8 mouse cellular contexts compared by ENCODE assay signal in genomic region chr7:30563117-30563905, GRCm38 (mm10). TPM values are rescaled to one million over a fixed set of nuclear protein-coding genes. Genes with fewer than 3 reads are reported as not detected.
DNase-seq lines count a peak whose midpoint lies in the region; ATAC-seq lines count a peak whose summit lies in the region.

TSS of gene U2af1l4 (plus strand) at chr7:30563301.
TSS of gene Gm49396 (plus strand) at chr7:30563344.
TSS of gene Psenen (minus strand) at chr7:30563627.

- peak; percentile 85 for ATAC-seq in hindbrain, embryonic 11.5 days (ENCODE audit: low FRiP score)

- H3K36me3 ChIP-seq in hindbrain, embryonic 11.5 days (ENCODE audit: control insufficient read depth, insufficient read depth, low read length): no peaks in the 10 kb centered on the region

- peak within 1 kb of the TSS; percentile 81 for H3K9ac ChIP-seq in hindbrain, embryonic 11.5 days (ENCODE audit: low read depth, low read length)

- H3K9me3 ChIP-seq in hindbrain, embryonic 11.5 days (ENCODE audit: control insufficient read depth, low read length): no peaks in the 10 kb centered on the region

- DNase-seq in Muller cell, postnatal 12 days (ENCODE audit: inconsistent ontology term): peak; percentile 94
- peak; percentile 97 for DNase-seq in cerebellum, adult 9-11 months
- DNase-seq in frontal cortex, adult 2 months (ENCODE audit: extremely low spot score in 1 of 2, low spot score in 1 of 2): peak; percentile 95 to 97
- DNase-seq in hindbrain, embryonic 11.5 days (ENCODE audit: low spot score): peak; percentile 99
- DNase-seq in layer of hippocampus, postnatal 10 days (ENCODE audit: low spot score in 2 of 2): peak; percentile 93 to 96
- peak; percentile 98 for DNase-seq in lung, postnatal 10 days
- peak; percentile 93 for DNase-seq in ovary, postnatal 36 days (ENCODE audit: low spot score)
- peak; percentile 94 for DNase-seq in thymus, postnatal 25 days

- peak within 1 kb of the TSS; percentile 59 for H3K4me2 ChIP-seq in hindbrain, embryonic 11.5 days (replicated peaks; ENCODE audit: low read depth, low read length)

- no peaks in the 10 kb centered on the region for H3K27me3 ChIP-seq in hindbrain, embryonic 11.5 days (ENCODE audit: control insufficient read depth, insufficient read depth, low read length)

- H3K27ac ChIP-seq in hindbrain, embryonic 11.5 days (ENCODE audit: low read depth, low read length): peak within 1 kb of the TSS; percentile 89

- under 1% methylated on average over 45 of the region's 45 CpGs for WGBS in hindbrain, embryonic 11.5 days

- peak within 1 kb of the TSS; percentile 76 for H3K4me3 ChIP-seq in hindbrain, embryonic 11.5 days (ENCODE audit: low read depth, low read length)

- H3K4me1 ChIP-seq in hindbrain, embryonic 11.5 days (replicated peaks; ENCODE audit: control insufficient read depth, insufficient read depth, low read length): no peaks in the 10 kb centered on the region; the same call in 1 of the 2 replicates

RNA-seq across cellular contexts. Expression of gene U2af1l4, which starts in this region (rescaled TPM):
- polyA plus RNA-seq in frontal cortex, adult 2 months (2012; rRNA removed): 125 and 131 TPM in 2 replicates
- polyA plus RNA-seq in hindbrain, embryonic 11.5 days (2014; fragmentation: Nextera tagmentation; extraction: Ambion mirVana): 83.0 and 100.0 TPM in 2 replicates
- 10 to 100 TPM; 49.4 to 52.5 TPM for total RNA-seq in layer of hippocampus, postnatal 10 days (2021)

RNA-seq across cellular contexts. Expression of gene Gm49396, which starts in this region (rescaled TPM):
- 8.2 and 9.4 TPM in 2 replicates for polyA plus RNA-seq in frontal cortex, adult 2 months (2012; rRNA removed)
- 7.8 and 9.8 TPM in 2 replicates for polyA plus RNA-seq in hindbrain, embryonic 11.5 days (2014; fragmentation: Nextera tagmentation; extraction: Ambion mirVana)
- total RNA-seq in layer of hippocampus, postnatal 10 days (2021): 1 to 10 TPM; 4.8 to 5.8 TPM

RNA-seq across cellular contexts. Expression of gene Psenen, which starts in this region (rescaled TPM):
- 114 and 133 TPM in 2 replicates for polyA plus RNA-seq in frontal cortex, adult 2 months (2012; rRNA removed)
- 104 and 105 TPM in 2 replicates for polyA plus RNA-seq in hindbrain, embryonic 11.5 days (2014; fragmentation: Nextera tagmentation; extraction: Ambion mirVana)
- total RNA-seq in layer of hippocampus, postnatal 10 days (2021): 10 to 100 TPM; 79.4 to 87.1 TPM

Comparison
In these comparisons a context has a peak if more than half of its experiments do, and no peak if none do; other contexts are left out.
1. Peak in every context shown above with its lines: DNase-seq, ATAC-seq, H3K4me3 ChIP-seq and H3K27ac ChIP-seq.